Mouse (Mus musculus) yolk sac, embryonic 10.5 days (tissue): ENCODE measurements around the gene 4930539E08Rik.

Source experiments
- DNase-seq: peaks from one replicate; pipeline ENCODE4 v3.0.0-alpha.2; 2017; ENCODE audit warnings: low spot score

4930539E08Rik gene

DNA sequence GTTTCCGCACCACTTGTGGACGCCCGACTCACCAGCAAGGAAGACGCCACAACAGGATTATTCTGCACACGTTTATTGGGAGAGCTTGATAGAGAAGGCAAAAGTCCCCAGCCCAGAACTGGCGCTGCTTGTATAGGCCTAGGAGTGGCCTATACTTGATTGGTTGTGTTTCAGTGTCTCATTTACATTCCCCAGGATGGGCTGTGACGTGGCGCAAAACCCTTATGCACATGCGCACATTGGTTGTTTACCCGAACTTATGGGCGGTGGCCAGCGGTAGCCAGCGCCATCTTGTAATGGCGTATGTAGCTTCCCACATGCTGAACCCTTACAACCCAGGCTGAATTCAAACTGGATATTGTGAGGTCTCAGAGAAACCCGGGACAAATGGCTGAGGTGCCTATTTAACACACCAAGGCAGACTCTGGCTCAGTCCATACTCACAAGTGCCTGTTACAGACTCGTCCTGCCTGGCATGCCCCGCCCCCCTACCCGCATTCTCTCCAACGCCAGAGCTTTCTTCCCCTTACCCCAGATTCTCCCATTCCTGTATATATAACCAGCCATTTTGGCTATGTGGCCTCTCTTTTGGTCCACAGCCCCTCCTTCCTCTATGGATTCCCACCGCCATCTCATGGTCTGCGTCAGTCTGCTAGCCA, 19.8 kb downstream of the 4930539E08Rik start:
- no peak for DNase-seq

DNA sequence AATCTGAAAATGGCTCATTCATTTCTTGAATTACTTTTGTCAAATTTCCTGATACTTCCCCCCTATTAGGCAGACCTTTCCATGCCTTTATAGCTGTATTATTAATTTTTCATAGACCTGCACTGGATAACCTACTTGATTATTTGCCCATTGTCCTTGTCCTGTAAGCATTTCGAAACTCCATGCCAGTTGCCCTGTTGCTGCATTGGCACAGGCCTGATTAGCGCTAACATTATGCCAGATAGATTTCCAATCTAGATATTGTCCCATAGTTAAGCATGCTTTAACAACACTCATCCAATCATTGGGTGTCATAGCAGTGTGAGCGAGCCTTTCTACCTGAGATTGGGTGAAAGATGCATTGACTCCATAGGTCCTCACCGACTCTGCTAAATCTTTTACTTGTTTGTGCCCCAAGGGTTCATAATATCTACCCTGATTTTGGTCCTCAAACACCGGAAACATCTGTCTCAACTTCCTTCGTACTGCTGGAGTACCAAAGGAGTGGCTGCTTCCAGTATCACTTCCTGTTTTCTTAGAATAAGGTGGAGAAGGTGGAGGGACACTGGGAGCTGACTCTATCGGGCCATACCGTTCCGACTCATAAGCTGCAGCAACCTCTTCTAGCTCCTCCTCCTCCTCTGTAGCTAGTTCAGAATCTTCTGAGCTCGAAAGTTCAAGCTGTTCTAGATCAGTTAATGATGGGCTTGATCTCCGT, 20.9 kb downstream of the 4930539E08Rik start:
- no peak for DNase-seq

DNA sequence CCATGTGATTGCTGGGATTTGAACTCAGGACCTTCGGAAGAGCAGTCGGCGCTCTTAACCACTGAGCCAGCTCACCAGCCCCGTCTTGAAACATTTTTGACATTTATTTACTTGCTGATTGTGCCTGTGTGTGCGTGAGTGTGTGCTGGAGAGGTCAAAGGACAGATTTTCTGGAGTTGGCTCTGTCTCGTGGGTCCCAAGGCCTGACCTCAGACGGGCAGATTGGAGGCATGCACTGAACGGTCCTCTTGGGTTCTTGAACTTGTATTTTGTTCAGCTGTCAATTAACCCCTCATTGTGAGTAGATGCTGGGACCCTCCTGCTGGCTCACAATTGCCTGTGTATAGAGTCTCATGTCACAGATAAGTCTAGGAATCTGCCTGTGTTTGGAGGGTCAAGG, 28.9 kb downstream of the 4930539E08Rik start:
- DNase-seq = peak; percentile 61

GRCm38 (mm10) chr17:28885231-28885630, 29.9 kb downstream of the 4930539E08Rik start:
- DNase-seq = no peak

GRCm38 (mm10) chr17:28883941-28884516, 31.1 kb downstream of the 4930539E08Rik start:
- no peak for DNase-seq

DNA sequence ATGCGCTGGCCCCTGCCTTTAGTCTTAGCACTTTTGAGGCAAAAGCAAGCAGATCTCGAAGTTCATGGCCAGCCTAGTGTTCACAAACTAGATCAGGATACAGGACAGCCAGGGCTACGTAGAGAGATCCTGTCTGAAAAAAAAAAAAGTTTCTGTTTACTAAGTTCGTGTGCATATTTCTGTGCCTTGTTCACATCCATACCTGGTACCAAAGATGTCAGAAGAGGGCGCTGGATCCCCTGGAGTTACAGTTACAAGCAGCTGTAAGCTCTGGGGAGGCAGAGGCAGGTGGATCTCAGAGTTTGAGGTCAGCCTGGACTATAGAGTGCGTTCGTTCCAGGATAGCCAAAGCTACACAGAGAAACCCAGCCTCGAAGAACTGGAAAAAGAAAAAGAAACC, 32.3 kb downstream of the 4930539E08Rik start:
- DNase-seq = no peak

DNA sequence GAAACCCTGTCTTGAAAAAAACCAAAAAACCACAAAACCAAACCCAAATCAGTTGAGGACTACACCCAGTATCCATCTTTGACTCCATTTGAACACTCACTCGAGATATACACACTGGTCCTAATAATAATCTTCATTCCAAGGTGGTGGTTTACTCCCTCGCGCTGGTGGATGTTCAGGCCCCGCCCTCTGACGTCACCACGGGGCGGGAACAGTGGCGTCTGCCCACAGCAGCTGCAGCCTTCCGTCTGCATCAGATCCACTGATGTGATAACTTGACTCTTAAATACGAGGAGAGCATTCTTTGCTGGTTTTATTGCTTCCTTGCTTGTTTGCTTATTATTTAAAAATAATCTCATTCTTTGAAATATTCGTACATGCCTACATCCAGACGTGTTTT, 32.8 kb downstream of the 4930539E08Rik start:
- peak; percentile 49 for DNase-seq

DNA sequence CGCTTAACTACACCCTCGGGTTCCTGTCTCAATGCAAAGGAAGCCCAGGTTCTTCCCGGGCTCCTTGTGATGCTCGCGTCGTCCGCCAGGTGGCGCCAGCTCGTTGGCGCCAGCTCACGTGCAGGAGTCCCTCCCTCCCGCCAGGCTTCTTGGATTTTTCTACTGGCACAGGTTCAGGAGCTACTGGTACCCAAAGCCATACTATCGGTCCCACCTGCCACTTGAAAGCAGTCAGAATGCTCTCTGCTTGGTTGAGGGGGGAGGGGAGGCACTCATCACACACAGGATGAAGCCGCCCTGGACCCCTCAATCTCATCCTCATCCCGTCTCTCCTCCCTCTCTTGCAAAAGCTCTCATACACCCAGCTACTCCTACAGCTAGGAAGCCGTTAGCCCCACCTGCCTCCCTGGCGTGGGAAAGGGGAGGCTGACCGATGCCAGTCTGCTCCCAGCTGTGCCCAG, 35.2 kb downstream of the 4930539E08Rik start:
- peak; percentile 67 for DNase-seq

GRCm38 (mm10) chr17:28876821-28877220, 38.3 kb downstream of the 4930539E08Rik start:
- no peak for DNase-seq

GRCm38 (mm10) chr17:28876331-28876730, 38.8 kb downstream of the 4930539E08Rik start:
- no peak for DNase-seq

DNA sequence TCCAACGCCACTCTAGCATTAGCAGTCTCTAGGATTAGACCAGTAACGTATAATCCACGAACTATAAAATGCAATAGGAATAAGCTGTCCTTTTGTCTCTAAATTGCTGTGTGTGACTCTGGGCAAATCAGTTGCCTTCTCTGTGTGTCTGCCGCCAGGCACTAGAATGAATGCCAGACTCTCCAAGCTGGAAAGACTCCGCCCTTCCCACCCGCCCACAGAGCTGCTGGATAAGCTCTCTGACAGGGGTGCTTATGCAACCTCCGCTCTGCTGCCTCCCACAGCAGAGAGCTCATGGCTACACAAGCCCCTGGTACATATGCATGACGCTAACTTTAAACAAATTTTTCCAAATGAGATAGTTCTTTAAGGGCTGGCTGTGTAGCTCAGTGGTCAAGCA, 39.8 kb downstream of the 4930539E08Rik start:
- peak; percentile 72 for DNase-seq

- DNase-seq = no peak
These were observed 40.3 kb downstream of the 4930539E08Rik start for GRCm38 (mm10) chr17:28874825-28875224.

- no peak for DNase-seq
These were observed 40.9 kb downstream of the 4930539E08Rik start for GRCm38 (mm10) chr17:28874216-28874615.

GRCm38 (mm10) chr17:28872322-28872721, 42.8 kb downstream of the 4930539E08Rik start:
- DNase-seq = no peak

DNA sequence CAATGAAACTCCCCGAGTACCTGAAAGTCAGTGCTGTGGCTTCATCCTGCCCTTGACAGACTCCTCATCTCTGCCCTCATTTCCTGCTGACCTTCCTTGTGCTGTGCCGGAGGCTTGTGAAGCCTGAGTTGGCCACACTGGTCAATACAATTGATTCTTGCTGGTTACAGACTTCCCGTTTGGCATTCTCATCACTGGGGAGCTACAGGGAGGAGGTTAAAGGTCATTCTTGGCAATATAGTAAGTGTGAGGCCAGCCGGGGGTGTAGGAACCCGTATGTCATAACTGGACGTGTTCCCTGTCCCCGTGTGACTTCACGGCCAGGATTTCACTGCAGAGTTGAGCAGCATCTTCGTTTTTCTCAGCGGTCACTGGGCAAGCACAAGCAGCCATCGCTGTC, 43.3 kb downstream of the 4930539E08Rik start:
- DNase-seq = no peak

DNA sequence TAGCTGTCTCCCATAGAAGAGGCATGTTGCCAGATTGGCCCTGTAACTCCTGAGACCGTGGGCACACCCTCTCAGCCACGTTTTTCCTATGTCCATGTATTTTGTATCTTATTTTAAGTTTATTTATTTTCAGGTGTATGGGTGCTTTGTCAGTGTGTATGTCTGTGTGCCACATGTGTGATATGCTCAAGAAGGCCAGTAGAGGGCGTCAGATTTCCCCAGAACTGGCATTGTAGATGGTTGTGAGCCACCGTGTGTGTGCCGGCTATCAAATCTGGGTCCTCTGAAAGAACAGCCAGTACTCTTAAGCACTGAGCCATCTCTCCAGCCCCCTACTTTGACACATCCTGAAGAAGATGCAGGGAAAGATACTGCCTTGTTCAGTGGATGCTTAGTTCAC, 44.7 kb downstream of the 4930539E08Rik start:
- DNase-seq = no peak

DNA sequence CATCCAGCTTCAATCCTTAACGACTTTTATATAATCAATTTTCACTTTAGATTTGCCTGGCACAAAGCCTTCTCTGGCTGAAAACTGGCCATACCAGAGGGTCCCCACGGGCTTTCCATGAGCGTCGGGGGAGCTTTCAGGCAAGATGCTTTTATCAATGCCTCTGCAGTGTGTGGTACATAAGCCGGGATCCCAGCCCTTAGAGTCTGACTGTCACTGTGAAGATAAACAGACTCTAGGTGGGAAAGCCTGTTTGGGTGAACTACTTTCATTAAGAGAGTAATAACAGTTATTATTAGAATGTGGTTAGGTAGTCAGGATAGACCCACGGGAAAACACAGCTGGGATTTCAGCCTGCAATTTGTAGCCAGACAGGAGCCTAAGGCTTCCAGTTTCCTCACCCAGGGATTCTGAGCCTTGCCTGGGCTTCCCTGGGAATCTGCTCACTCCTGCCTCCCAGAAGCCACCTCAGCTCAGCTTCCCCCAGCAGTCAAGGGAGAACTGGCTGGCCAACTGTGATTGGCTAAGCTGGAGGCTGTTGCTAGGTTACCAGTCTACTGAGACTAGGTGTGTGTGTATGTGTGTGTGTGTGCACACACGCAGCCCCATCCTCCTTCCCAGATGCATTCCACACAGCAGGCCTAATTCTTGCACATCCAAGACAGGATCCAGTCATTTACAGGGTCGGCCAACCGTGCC, 45.6 kb downstream of the 4930539E08Rik start:
- no peak for DNase-seq

DNA sequence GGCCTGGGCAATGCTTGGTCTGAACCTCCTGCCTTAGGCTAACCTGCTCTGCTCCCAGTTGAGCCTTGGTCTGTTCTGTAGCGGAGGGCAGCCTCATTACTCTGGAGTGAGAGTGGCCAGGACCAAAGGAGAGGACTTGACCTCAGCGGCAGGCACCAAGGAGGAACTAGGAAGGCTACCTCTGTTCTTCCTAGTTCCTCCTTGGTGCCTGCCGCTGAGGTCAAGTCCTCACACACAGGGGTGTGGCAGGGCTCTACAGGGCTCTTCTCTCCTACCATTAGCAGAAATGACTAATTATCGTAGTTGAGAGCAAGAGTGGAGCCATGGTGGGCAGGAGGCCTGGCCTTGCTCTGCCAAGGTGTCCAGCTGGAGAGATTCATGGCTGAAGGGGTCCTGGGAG, 47.7 kb downstream of the 4930539E08Rik start:
- no peak for DNase-seq

- no peak for DNase-seq
These were observed 48.2 kb downstream of the 4930539E08Rik start for GRCm38 (mm10) chr17:28866921-28867320.

- no peak for DNase-seq
These were observed 50.7 kb downstream of the 4930539E08Rik start for GRCm38 (mm10) chr17:28864464-28864863.

- no peak for DNase-seq
These were observed 51.2 kb downstream of the 4930539E08Rik start for GRCm38 (mm10) chr17:28863926-28864325.

DNA sequence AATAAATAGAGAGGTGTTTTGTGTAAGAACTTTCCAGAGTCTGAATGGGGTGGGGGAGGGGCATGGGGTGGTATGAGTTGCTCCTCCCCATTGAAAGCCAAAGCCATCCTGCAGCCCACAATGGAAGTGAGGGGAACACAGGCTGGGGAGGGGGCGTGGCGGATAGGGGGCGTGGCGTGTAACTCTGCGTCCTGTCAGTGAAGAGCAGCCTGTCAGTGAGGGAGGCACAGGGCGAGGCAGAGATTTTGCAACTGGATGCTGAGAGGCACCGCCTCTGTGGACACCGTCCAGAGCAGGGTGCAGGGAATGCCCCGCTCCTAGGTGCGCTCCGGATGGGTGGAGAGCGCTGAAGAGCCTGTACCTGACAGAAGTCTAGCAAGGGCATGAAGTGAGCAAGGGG, 56.9 kb downstream of the 4930539E08Rik start, which contains the start of gene Pnpla1:
TSS of gene Pnpla1 (plus strand) at position 207 of the 400 bp plus-strand sequence.
- no peak for DNase-seq
